Mouse (Mus musculus): ENCODE data around the gene Stambpl1.

GRCm38 (mm10) chr19:34167896-34168661 lies 23.9 kb upstream of the Stambpl1 start:
- no peak for TF ChIP-seq POLR2A (IDR thresholded peaks at IDR 0.05; ENCODE audit: low read depth, low read length)
- no peak for TF ChIP-seq CTCF (IDR thresholded peaks at IDR 0.05; ENCODE audit: borderline replicate concordance, insufficient read depth, low read length)
